Mouse (Mus musculus) bone marrow, adult 2 months (tissue): ENCODE data around the gene Gid4. TPM values are rescaled to one million over a fixed set of nuclear protein-coding genes. Genes with fewer than 3 reads are reported as not detected.
A peak's percentile ranks its signal among the peaks of the same experiment; 100 is the strongest.

Source experiments
- H3K27ac ChIP-seq: fragments of 200-500 bp; 2 replicates; pipeline ENCODE4 v1.5.1; 2012; ENCODE audit warnings: low read depth, mild to moderate bottlenecking, control low read depth, inconsistent platforms, low read length; ENCODE audit not compliant: control insufficient read depth, poor library complexity, insufficient read depth
- H3K4me1 ChIP-seq: fragments of 200-500 bp; 2 replicates; pipeline ENCODE4 v1.6.1; 2011; ENCODE audit warnings: low read length; ENCODE audit not compliant: control insufficient read depth, insufficient read depth
- H3K4me3 ChIP-seq: fragments of 200-500 bp; replicated peaks from 2 replicates; pipeline ENCODE3; 2011; ENCODE audit warnings: mild to moderate bottlenecking, low read depth, low read length, control low read depth; ENCODE audit not compliant: control insufficient read depth
- CTCF ChIP-seq: fragments of 200-500 bp; IDR thresholded peaks from 2 replicates; pipeline ENCODE4 v1.5.1; 2011; ENCODE audit warnings: low read length, control low read depth; ENCODE audit not compliant: control insufficient read depth, insufficient read depth
- POLR2A ChIP-seq: fragments of 200-500 bp; IDR thresholded peaks from 2 replicates; pipeline ENCODE4 v1.6.1; 2011; ENCODE audit warnings: low read depth, mild to moderate bottlenecking, control low read depth, low read length, borderline replicate concordance; ENCODE audit not compliant: control insufficient read depth
- WGBS: fragments of 180-500 bp; shearing (Covaris S2); methylation state at CpG from one replicate; pipeline ENCODE4 v1.1.7; 2018; 5-methylcytosine and 5-hydroxymethylcytosine counted together
- polyA plus RNA-seq: library from polyadenylated mRNA; stranded (reverse); fragments of >200 nt; gene quantifications from 2 replicates; pipeline ENCODE4 v1.2.4, GENCODE M21; 2011; ENCODE audit warnings: low replicate concordance; ENCODE audit not compliant: missing spikeins, insufficient read depth, insufficient read length

Gid4 gene
- polyA plus RNA-seq, 1 experiment, result 7.2 TPM

DNA sequence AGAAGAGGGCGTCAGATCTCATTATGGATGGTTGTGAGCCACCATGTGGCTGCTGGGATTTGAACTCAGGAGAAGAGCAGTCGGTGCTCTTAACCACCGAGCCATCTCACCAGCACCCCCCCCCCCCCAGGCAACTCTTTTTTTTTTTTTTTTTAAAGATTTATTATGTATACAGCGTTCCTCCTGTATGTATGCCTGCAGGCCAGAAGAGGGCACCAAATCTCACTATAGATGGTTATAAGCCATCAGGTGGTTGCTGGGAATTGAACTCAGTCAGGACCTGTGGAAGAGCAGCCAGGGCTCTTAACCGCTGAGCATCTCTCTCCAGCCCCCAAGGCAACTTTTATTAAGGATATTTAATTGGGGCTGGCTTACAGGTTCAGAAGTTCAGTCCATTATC, 57.6 kb downstream of the Gid4 start:
- no peak for TF ChIP-seq POLR2A
- TF ChIP-seq CTCF, result no peak
- H3K4me3 ChIP-seq, result no peak overlapping the region

DNA sequence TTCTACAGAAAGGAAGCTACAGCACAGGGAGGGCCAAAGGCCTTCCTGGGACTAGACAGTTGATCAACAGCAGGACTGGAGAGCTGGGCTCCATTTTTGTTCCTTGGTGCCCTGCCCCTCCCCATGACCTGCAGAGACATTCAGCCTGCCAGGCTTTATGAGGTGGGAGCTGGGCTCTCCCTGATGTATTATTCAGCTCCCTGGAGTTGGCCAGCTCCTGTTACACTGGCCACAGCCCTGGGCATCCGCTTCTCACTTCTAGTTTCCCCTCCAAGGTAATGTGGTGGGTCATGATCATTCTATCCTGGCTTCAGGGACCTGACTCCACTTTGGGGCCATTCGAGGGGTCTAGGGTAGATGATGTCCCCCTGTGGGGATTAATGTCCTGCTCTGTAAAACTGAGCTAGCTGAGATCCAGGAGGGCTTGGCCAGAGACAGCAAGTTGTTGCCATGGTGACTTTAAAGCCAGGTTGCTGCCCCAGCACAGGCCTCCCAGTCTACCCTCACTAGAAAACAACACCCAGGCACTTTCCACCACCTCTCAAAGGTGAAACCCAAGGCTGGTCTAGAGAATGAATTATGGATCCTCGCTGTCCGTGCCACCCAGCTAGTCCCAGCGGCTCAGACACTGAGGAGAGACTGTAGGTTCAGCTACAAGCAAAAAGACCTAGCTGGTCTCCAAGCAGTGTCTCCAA, 58.9 kb downstream of the Gid4 start:
- no peak overlapping the region for H3K4me3 ChIP-seq
- H3K4me1 ChIP-seq, result no peaks in the 10 kb centered on the region
- no peak overlapping the region for H3K27ac ChIP-seq
- WGBS, result 83% methylated on average over 5 of the region's 5 CpGs
- TF ChIP-seq POLR2A, result no peak
- no peak for TF ChIP-seq CTCF

More for the DNA sequence above, 57.6 kb downstream of the Gid4 start:
- Histone ChIP-seq H3K4me1 (no peaks in the 10 kb centered on the region), H3K27ac (no peak overlapping the region)
- WGBS, result 85% methylated on average over 5 of the region's 5 CpGs

DNA sequence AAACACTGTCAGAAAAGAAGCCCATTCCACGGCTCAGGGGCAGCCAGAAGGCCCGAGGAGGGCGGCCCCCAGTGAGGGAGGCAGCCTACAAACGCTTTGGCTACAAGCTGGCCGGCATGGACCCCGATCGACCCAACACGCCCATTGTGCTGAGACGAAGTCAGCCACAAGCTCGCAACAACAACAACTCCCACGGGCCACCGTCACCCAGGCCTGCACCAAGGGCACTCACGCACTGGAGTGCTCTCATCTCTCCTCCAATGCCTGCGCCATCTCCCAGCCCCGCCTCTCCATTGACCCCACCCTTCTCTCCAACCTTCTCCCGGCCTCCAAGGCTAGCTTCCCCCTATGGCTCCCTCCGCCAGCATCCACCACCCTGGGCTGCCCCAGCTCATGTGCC, 61.2 kb downstream of the Gid4 start:
- WGBS, result 54% methylated on average over 17 of the region's 17 CpGs
- Histone ChIP-seq H3K27ac (no peak overlapping the region), H3K4me1 (no peaks in the 10 kb centered on the region), H3K4me3 (no peak overlapping the region)
- TF ChIP-seq POLR2A (no peak), CTCF (no peak)

DNA sequence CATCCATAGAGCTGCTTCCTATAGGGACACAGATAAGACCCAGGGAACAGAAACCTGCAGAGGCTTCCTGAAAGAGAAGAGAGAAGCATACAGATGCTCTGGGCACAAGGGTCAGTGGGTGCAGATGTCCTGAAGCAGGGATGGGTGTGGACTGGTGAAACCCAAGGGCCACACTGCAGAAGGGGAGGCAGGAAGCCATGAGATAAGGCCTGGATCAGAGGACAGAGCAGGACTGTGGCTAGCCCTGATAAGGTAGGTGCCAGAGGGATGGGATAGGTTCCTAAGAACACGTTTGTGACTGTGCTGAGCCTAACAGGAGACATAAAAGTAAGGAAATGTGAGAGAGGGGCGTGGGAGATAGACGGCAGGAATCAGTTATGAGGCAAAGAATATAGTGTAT, 69.3 kb downstream of the Gid4 start:
- TF ChIP-seq POLR2A, result no peak
- TF ChIP-seq CTCF, result no peak
- peak overlapping the region; percentile 55; the same call in 1 of the 2 replicates for H3K27ac ChIP-seq
- WGBS, result 50% methylated on average over 3 of the region's 3 CpGs
- H3K4me3 ChIP-seq, result no peak overlapping the region
- H3K4me1 ChIP-seq, result peaks cover 1% of the 10 kb centered on the region

DNA sequence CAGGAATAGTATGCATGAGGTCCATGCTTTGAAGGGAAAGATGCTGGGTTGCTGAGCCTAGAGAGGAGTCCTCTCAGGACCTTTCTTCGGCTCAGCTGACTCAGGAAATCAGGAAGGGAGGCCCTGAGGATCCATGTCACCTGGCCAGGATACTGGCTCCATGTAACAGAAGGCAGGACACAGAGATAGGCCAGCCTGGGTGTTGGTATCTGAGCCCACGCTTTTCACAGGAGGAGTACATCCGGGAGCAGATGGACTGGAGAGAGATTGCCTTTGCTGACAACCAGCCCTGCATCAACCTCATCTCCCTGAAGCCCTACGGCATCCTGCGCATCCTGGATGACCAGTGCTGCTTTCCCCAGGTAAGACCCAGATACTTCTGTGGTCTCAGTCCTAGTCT, 75.8 kb downstream of the Gid4 start:
- Histone ChIP-seq H3K4me3 (no peak overlapping the region), H3K4me1 (no peaks in the 10 kb centered on the region), H3K27ac (no peak overlapping the region)
- TF ChIP-seq POLR2A, result no peak
- TF ChIP-seq CTCF, result no peak
- 88% methylated on average over 5 of the region's 5 CpGs for WGBS

DNA sequence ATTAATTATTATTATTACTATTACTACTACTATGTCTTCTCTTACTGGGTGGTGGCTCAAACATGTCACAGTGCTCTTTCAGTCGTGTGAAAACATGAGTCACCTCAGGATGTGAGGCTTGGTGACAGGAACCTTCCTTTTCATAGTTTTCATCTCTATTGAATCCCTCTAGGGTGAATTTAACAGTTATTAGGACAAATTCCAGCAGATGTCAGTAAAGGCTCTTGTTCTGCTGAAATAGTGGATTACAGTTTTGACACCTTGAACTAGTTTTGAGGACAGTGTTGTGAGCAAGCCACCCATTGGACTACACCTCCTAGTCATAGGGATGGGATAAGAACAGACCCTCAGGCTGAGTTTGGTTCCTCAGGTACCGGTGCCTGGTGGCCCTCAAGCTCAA, 78.7 kb downstream of the Gid4 start:
- no peak overlapping the region for H3K4me3 ChIP-seq
- no peak for TF ChIP-seq CTCF
- no peak for TF ChIP-seq POLR2A
- no peak overlapping the region for H3K27ac ChIP-seq
- 46% methylated on average over 2 of the region's 2 CpGs for WGBS
- H3K4me1 ChIP-seq, result no peaks in the 10 kb centered on the region

Other genes starting within 250 kb of the Gid4 start
- 17.7 and 37.3 TPM in 2 replicates for gene Srebf1, start 194.6 kb upstream of the Gid4 start, polyA plus RNA-seq
- gene Tom1l2, start 64.2 kb upstream of the Gid4 start, polyA plus RNA-seq, result 5.5 and 14.1 TPM in 2 replicates
- gene Drc3, start 63.8 kb upstream of the Gid4 start, polyA plus RNA-seq, result not detected in 2 replicates
- gene Atpaf2, start 1.3 kb downstream of the Gid4 start, polyA plus RNA-seq, result 16.2 and 23.5 TPM in 2 replicates
- 19.9 and 28.0 TPM in 2 replicates for gene Drg2, start 37.4 kb downstream of the Gid4 start, polyA plus RNA-seq
- gene Myo15, start 52.2 kb downstream of the Gid4 start, polyA plus RNA-seq, result 1.1 and 1.4 TPM in 2 replicates
- 16.7 and 19.5 TPM in 2 replicates for gene Alkbh5, start 119.2 kb downstream of the Gid4 start, polyA plus RNA-seq